Mouse (Mus musculus) ovary, postnatal 36 days (tissue): ENCODE data around the gene Adgrb2.

Experiments used
- DNase-seq: peaks from one replicate; pipeline ENCODE4 v3.0.0; 2022; ENCODE audit warnings: low spot score, mixed read lengths

Adgrb2 gene

DNA sequence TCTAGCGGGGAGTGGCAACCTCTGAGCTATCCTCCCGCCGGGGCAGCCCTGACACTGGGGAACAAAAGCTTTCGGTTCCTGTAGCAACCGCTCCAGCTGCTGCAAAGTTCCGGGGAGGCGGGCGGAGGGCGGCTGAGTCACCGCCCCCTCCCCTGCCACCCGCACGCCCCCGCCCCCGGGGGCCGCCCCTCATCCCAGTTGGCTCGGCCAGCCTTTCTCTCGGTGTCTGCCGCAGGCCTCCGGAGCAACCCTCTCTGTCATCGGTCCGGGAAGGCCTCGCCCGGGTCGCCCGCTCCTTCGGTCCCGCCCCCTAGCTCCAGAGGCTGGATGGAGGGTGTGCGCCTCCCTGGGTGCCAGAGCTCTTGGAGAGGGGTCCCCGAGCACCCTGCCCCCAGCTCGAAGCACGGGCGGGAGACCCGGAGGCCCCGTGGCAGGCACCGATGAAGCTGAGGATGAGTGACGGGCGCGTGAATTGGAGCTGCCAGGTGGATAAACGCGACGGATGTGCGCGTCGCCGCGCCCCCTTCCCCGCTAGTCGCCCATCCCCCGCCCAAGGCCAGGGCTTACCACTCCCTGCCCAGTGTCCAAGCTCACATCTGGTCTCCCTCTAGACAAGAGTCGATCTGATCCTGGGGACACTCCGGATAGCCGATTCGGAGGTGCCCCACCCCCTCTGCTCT lies 3.3 kb downstream of the Adgrb2 start:
- peak; percentile 60 for DNase-seq

GRCm38 (mm10) chr4:129989925-129990324 lies 5.3 kb downstream of the Adgrb2 start:
- DNase-seq: no peak

DNA sequence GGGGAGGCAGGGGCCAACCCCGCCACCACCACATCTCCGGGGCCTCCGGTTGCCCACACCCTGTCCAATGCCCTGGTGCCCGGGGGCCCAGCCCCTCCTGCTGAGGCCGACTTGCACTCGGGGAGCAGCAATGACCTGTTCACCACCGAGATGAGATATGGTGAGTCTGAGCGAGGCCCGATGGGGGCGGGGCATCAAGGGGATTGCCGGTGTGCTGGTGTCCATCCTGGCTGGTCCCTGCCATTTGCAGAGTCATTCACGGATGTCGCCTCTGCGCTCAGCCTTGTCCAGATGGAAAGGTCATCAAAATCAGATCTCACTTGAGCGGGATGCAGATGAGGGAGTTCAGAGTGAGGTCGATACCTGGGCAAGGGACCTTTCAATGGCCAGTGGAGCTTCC lies 8.1 kb downstream of the Adgrb2 start:
- DNase-seq: no peak

- peak; percentile 30 for DNase-seq
Observed at GRCm38 (mm10) chr4:129993213-129993612, 8.5 kb downstream of the Adgrb2 start.

DNA sequence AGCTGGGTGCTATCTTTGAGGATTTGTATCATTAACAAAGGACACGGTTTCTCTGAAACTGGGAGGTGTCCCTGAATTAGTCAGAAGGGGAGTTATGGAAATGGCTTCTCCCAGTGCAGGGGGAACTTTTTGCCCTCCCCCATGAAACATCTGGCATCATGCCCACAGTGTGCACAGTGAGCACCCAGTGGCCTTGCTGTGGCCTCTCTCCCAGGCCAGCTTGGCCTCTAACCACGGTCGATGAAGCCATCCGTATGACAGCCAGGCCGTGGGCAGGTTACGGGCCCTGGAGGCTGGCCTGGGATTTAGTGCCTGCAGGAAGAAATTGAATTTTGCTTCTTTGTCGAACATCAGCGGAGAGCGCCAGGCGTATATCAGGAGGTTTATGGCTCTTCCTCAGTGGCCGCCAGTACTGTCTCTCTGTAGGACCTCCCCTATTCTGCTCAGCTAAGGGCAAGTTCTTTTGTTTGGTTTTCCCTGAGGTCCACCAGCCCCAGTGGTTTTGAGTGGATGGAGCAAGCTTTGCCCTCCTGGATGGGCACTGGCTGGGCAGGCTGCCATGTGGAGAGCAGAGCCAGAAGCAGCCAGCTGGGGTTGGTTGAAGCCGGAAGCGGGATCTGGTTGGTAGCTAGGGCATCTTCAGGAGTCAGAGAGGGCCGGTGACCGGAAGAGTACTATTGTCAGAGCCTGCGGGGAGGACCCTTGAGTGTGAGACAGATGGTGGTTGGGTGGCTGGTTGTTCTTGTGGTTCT lies 9.4 kb downstream of the Adgrb2 start:
- DNase-seq: peak; percentile 52

DNA sequence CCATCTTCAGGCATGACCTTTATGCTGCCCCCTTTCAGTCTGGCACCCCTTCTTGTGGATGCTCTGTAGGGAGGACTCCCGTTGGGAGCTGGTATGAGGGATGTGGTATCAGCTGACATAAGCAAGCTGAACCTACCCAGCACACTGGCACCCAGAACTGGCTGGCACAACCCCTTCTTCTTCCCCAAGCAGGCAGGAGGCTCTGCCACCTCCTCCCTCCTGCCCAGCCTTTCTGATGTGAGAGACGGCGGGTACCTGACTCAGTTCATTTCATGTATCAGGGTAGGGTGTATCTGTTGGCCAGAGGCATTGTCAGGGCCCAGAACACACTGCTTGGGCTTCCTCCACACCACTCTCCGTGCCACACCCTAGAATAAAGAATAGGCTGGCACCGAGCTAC lies 10.1 kb downstream of the Adgrb2 start:
- no peak for DNase-seq

GRCm38 (mm10) chr4:129995255-129995654 lies 10.6 kb downstream of the Adgrb2 start:
- no peak for DNase-seq

- DNase-seq: no peak
Observed at GRCm38 (mm10) chr4:129996015-129996414, 11.3 kb downstream of the Adgrb2 start.

GRCm38 (mm10) chr4:129998124-129998523 lies 13.5 kb downstream of the Adgrb2 start:
- DNase-seq: no peak

- DNase-seq: no peak
Observed at GRCm38 (mm10) chr4:130001710-130002109, 17.0 kb downstream of the Adgrb2 start.

- DNase-seq: no peak
Observed at GRCm38 (mm10) chr4:130002157-130002556, 17.5 kb downstream of the Adgrb2 start.

- DNase-seq: no peak
Observed at GRCm38 (mm10) chr4:130005593-130005992, 20.9 kb downstream of the Adgrb2 start.

- no peak for DNase-seq
Observed at GRCm38 (mm10) chr4:130006533-130006932, 21.9 kb downstream of the Adgrb2 start.

GRCm38 (mm10) chr4:130009043-130009442 lies 24.4 kb downstream of the Adgrb2 start:
- no peak for DNase-seq

DNA sequence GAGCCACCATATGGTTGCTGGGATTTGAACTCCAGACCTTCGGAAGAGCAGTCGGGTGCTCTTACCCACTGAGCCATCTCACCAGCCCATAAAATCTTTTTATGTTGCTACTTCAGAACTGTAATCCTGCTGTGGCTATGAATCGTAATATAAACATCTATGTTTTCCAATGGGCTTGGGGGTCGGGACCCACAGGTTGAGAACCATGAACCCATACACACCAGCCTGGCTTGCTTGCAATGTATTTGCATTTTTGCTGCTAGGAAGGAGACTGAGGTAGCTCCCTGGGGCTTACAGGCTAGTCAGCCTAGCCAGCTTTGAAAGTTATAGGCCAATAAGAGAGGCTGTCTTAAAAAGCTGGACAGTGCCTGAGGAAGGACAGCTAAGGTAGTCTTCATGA lies 26.1 kb downstream of the Adgrb2 start:
- DNase-seq: no peak

GRCm38 (mm10) chr4:130012234-130012633 lies 27.6 kb downstream of the Adgrb2 start:
- DNase-seq: no peak

- DNase-seq: no peak
Observed at GRCm38 (mm10) chr4:130013111-130013510, 28.4 kb downstream of the Adgrb2 start.

DNA sequence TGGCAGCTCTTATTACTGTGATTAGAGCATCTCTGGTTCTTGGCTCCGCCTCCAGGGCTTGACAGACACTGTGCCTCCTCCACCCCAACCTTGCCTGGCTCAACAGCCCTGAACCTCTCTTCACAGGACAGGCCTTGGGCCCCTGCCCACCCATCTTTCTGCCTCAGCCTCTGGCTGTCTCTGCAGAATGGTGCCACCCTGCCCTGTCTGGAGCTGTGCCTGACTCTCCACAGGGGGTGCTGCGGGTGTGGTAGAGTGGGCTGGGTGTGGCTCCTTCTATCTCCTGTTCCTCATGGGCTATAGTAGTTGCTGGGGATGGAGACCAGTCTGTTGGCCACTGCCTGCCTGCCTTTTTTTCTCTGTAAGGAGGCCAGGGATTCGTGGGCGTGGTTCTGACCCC lies 31.3 kb downstream of the Adgrb2 start:
- no peak for DNase-seq

DNA sequence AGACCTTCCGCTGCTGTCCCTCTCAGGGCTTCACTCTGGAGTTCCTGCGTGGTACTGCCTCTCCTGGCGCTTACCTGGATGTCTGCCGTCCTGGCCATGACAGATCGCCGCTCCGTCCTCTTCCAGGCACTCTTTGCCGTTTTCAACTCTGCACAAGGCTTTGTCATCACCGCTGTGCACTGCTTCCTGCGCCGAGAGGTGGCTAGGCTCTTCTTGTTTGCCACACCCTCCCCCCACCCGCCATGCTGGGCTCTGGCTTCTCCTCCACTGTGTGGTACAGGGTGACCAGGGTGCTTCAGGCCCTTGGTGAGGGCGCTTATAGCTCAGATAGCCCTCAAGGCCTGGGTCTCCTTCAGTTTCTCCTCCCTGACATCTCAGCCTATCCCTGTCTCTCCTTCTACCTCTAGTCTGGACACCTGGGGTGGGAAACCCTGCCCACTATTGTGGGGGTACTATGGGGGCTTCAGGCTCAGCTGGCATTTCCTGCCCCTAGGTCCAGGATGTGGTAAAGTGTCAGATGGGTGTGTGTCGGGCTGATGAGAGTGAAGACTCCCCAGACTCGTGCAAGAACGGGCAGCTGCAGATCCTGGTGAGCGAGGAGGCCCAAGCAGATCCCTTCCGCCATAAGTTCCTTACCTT lies 32.5 kb downstream of the Adgrb2 start:
- no peak for DNase-seq

DNA sequence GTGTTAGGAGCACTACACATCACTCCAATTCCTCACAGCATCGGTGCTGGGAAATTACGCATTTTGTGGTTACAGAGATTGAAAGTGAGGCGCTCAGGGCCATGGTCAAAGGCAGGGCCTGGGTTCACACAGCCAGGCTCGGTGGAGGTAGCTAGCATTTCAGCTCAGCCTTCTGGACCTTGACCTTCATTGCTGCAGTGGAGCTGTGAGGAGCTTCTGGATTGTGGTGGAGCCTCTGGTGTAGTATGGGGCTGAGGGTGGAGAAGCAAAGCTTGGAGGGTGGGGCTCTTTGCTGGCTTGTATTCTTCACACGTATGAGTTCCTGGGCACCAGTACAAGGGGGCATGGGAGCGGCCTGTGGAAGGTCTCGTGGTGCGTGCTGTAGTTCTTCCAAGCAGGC lies 38.3 kb downstream of the Adgrb2 start:
- DNase-seq: no peak

- DNase-seq: no peak
Observed at GRCm38 (mm10) chr4:130023511-130024231, 39.0 kb downstream of the Adgrb2 start.

- DNase-seq: no peak
Observed at GRCm38 (mm10) chr4:130025544-130025943, 40.9 kb downstream of the Adgrb2 start.

GRCm38 (mm10) chr4:130031146-130031545 lies 46.5 kb downstream of the Adgrb2 start:
- no peak for DNase-seq
